Mouse (Mus musculus): ENCODE measurements around the gene Ints11. TPM values are rescaled to one million over a fixed set of nuclear protein-coding genes. Genes with fewer than 3 reads are reported as not detected.

The Ints11 gene
- polyA plus RNA-seq, 2 experiments: 22.1 to 34.6 TPM

DNA sequence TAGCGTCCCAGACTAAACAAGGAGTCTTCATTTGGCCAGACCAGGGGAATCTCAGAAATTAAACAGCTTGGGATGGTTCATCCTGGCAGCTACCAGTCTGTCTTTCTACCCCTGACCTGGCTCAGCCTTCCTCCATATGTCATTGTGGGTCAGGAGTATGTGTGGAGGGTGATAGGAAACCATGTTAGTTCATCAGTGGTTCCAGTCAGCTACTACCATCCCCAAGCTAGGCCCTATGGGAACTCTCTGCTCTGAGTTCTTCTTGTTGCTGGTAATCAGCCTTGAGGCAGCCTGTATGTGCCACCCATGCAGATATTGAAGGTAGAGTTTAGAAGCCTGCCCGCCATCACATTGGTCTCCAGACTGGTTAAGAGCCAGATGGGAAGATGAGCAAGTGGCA is 29.0 kb downstream of the Ints11 start:
- H3K4me1 ChIP-seq (replicated peaks; ENCODE audit: control insufficient read depth in 2 of 2, insufficient read depth in 2 of 2, low read length in 1 of 2): peaks cover 16 to 23% of the 10 kb centered on the region in 2 experiments
- H3K36me3 ChIP-seq (replicated peaks; ENCODE audit: control insufficient read depth, insufficient read depth, low read depth): peaks cover 16% of the 10 kb centered on the region
- no peak overlapping the region for H3K4me2 ChIP-seq (ENCODE audit: low read depth)
- no peak overlapping the region for H3K27ac ChIP-seq
- no peaks in the 10 kb centered on the region for H3K9me3 ChIP-seq (ENCODE audit: control insufficient read depth, low read length)
- H3K4me3 ChIP-seq (ENCODE audit: insufficient read depth in 1 of 2, low read depth in 2 of 2, low read length in 2 of 2): no peak overlapping the region
- DNase-seq (ENCODE audit: low read depth in 3 of 3, low spot score in 3 of 3) (no peak), ATAC-seq (ENCODE audit: insufficient read depth) (no peak)
- WGBS (ENCODE audit: insufficient replicate concordance): 85% methylated on average over 2 of the region's 2 CpGs
- no peak for TF ChIP-seq CTCF (IDR thresholded peaks at IDR 0.05; ENCODE audit: low read depth)
- TF ChIP-seq EP300 (IDR thresholded peaks at IDR 0.05; ENCODE audit: low read depth): no peak
- no peaks in the 10 kb centered on the region for H3K27me3 ChIP-seq (ENCODE audit: control insufficient read depth, insufficient read depth, low read length)
- H3K9ac ChIP-seq (replicated peaks): no peak overlapping the region

DNA sequence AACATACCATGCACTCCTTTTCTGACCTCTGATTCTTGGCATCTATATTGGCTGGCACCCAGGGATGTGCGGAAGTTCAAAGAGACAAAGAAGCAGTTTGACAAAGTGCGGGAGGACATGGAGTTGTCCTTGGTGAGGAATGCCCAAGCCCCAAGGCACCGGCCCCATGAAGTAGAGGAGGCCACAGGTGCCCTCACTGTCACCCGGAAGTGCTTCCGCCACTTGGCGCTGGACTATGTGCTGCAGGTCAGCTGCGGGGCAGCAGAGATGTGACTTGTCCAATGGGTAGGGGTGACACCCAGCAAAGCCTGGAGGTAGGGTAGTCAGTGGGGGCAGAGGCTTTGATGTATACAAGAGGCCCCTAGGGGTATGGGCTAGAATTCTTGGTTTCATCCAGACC is 30.0 kb downstream of the Ints11 start:
- Histone ChIP-seq H3K4me3 (ENCODE audit: insufficient read depth in 1 of 2, low read depth in 2 of 2, low read length in 2 of 2) (no peak overlapping the region), H3K9ac (replicated peaks) (no peak overlapping the region), H3K36me3 (replicated peaks; ENCODE audit: control insufficient read depth, insufficient read depth, low read depth) (peaks cover 22% of the 10 kb centered on the region), H3K4me1 (replicated peaks; ENCODE audit: control insufficient read depth in 2 of 2, insufficient read depth in 2 of 2, low read length in 1 of 2) (peaks cover 6 to 13% of the 10 kb centered on the region in 2 experiments), H3K27me3 (ENCODE audit: control insufficient read depth, insufficient read depth, low read length) (no peaks in the 10 kb centered on the region), H3K4me2 (ENCODE audit: low read depth) (no peak overlapping the region), H3K9me3 (ENCODE audit: control insufficient read depth, low read length) (no peaks in the 10 kb centered on the region), H3K27ac (no peak overlapping the region)
- ATAC-seq (ENCODE audit: insufficient read depth) (no peak), DNase-seq (ENCODE audit: low read depth in 3 of 3, low spot score in 3 of 3) (no peak)
- TF ChIP-seq CTCF (IDR thresholded peaks at IDR 0.05; ENCODE audit: low read depth) (no peak), EP300 (IDR thresholded peaks at IDR 0.05; ENCODE audit: low read depth) (no peak)
- 90% methylated on average over 7 of the region's 7 CpGs for WGBS (ENCODE audit: insufficient replicate concordance)

GRCm38 (mm10) chr4:155901205-155901604 is 31.9 kb downstream of the Ints11 start:
- ATAC-seq (ENCODE audit: insufficient read depth) (no peak), DNase-seq (ENCODE audit: low read depth in 3 of 3, low spot score in 3 of 3) (no peak)
- H3K27me3 ChIP-seq (ENCODE audit: control insufficient read depth, insufficient read depth, low read length): no peaks in the 10 kb centered on the region
- no peak overlapping the region for H3K27ac ChIP-seq
- no peaks in the 10 kb centered on the region for H3K9me3 ChIP-seq (ENCODE audit: control insufficient read depth, low read length)
- no peak overlapping the region for H3K4me3 ChIP-seq (ENCODE audit: insufficient read depth in 1 of 2, low read depth in 2 of 2, low read length in 2 of 2)
- H3K4me2 ChIP-seq (ENCODE audit: low read depth): no peak overlapping the region
- TF ChIP-seq EP300 (IDR thresholded peaks at IDR 0.05; ENCODE audit: low read depth) (no peak), CTCF (IDR thresholded peaks at IDR 0.05; ENCODE audit: low read depth) (no peak)
- WGBS (ENCODE audit: insufficient replicate concordance): 66% methylated on average over 3 of the region's 3 CpGs
- H3K36me3 ChIP-seq (replicated peaks; ENCODE audit: control insufficient read depth, insufficient read depth, low read depth): peaks cover 22% of the 10 kb centered on the region
- H3K4me1 ChIP-seq (replicated peaks; ENCODE audit: control insufficient read depth in 2 of 2, insufficient read depth in 2 of 2, low read length in 1 of 2): no peaks in the 10 kb centered on the region
- no peak overlapping the region for H3K9ac ChIP-seq (replicated peaks)

DNA sequence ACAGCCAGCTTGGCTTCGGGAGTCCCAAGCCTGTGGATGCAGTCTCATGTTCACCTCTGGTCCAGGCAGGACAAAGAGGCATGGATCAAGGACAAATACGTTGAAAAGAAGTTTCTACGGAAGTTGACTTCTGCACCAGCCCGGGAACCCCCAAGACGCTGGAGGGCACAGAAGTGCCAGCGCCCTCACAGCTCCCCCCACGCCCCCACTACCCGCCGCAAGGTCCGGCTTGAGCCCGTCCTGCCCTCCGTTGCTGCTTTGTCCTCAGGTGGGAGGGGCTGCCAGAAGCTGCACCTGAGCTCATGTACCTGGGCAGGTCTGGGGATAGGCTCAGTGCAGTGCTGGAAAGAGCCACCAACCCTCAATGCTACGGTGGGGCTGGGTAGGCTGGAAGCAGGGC is 33.9 kb downstream of the Ints11 start:
- no peak overlapping the region for H3K9ac ChIP-seq (replicated peaks)
- no peak for ATAC-seq (ENCODE audit: insufficient read depth)
- DNase-seq (ENCODE audit: low read depth in 3 of 3, low spot score in 3 of 3): no peak
- WGBS (ENCODE audit: insufficient replicate concordance): 93% methylated on average over 13 of the region's 13 CpGs
- no peaks in the 10 kb centered on the region for H3K27me3 ChIP-seq (ENCODE audit: control insufficient read depth, insufficient read depth, low read length)
- H3K9me3 ChIP-seq (ENCODE audit: control insufficient read depth, low read length): no peaks in the 10 kb centered on the region
- H3K4me3 ChIP-seq (ENCODE audit: insufficient read depth in 1 of 2, low read depth in 2 of 2, low read length in 2 of 2): no peak overlapping the region
- H3K27ac ChIP-seq: no peak overlapping the region
- no peak for TF ChIP-seq EP300 (IDR thresholded peaks at IDR 0.05; ENCODE audit: low read depth)
- no peak for TF ChIP-seq CTCF (IDR thresholded peaks at IDR 0.05; ENCODE audit: low read depth)
- H3K4me2 ChIP-seq (ENCODE audit: low read depth): no peak overlapping the region
- no peaks in the 10 kb centered on the region for H3K4me1 ChIP-seq (replicated peaks; ENCODE audit: control insufficient read depth in 2 of 2, insufficient read depth in 2 of 2, low read length in 1 of 2)
- H3K36me3 ChIP-seq (replicated peaks; ENCODE audit: control insufficient read depth, insufficient read depth, low read depth): peaks cover 16% of the 10 kb centered on the region

DNA sequence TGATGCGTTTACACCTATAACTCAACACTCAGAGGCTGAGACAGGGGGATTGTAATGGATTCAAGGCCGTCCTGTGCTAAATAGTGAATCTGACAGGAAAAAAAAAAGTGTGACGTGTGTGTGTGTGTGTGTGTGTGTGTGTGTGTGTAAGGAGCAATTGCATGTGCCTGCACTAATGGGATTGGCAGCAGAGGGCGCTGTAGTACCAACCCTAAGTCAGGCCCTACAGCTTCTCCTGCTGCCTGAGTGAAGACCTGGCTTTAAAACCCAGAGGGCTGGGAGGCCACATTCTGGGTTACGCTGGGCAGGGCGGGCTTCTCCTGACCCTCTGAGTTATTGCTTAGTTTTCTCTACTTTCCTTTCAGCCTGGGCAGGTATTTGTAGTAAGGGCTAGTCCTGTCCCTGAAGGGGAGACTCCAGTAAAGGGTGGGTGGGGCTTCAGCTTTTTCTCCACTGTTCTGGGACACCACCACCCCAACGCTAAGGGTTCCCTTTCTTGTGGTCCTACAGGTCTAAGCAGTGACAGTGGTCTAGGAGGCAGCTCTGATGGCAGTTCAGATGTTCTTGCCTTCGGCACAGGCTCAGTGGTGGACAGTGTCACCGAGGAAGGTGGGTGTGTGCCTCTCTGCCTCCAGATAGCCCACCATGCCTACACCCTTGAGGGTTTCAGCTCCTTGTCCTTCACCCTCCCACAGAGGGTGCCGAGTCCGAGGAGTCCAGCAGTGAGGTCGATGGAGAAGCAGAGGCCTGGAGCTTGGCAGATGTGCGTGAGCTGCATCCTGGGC is 35.2 kb downstream of the Ints11 start:
- H3K9me3 ChIP-seq (ENCODE audit: control insufficient read depth, low read length): no peaks in the 10 kb centered on the region
- no peak overlapping the region for H3K4me2 ChIP-seq (ENCODE audit: low read depth)
- no peak for ATAC-seq (ENCODE audit: insufficient read depth)
- H3K27me3 ChIP-seq (ENCODE audit: control insufficient read depth, insufficient read depth, low read length): no peaks in the 10 kb centered on the region
- H3K36me3 ChIP-seq (replicated peaks; ENCODE audit: control insufficient read depth, insufficient read depth, low read depth): peaks cover 16% of the 10 kb centered on the region
- no peak for DNase-seq (ENCODE audit: low read depth in 3 of 3, low spot score in 3 of 3)
- no peak overlapping the region for H3K27ac ChIP-seq
- H3K9ac ChIP-seq (replicated peaks): no peak overlapping the region
- H3K4me1 ChIP-seq (replicated peaks; ENCODE audit: control insufficient read depth in 2 of 2, insufficient read depth in 2 of 2, low read length in 1 of 2): no peaks in the 10 kb centered on the region
- 82% methylated on average over 13 of the region's 13 CpGs for WGBS (ENCODE audit: insufficient replicate concordance)
- peak; percentile 70 for TF ChIP-seq CTCF (IDR thresholded peaks at IDR 0.05; ENCODE audit: low read depth)
- no peak for TF ChIP-seq EP300 (IDR thresholded peaks at IDR 0.05; ENCODE audit: low read depth)
- no peak overlapping the region for H3K4me3 ChIP-seq (ENCODE audit: insufficient read depth in 1 of 2, low read depth in 2 of 2, low read length in 2 of 2)

Measured in liver, embryonic 14.5 days (tissue).